Mouse (Mus musculus): ENCODE data around the gene Anp32b.

Anp32b gene

DNA sequence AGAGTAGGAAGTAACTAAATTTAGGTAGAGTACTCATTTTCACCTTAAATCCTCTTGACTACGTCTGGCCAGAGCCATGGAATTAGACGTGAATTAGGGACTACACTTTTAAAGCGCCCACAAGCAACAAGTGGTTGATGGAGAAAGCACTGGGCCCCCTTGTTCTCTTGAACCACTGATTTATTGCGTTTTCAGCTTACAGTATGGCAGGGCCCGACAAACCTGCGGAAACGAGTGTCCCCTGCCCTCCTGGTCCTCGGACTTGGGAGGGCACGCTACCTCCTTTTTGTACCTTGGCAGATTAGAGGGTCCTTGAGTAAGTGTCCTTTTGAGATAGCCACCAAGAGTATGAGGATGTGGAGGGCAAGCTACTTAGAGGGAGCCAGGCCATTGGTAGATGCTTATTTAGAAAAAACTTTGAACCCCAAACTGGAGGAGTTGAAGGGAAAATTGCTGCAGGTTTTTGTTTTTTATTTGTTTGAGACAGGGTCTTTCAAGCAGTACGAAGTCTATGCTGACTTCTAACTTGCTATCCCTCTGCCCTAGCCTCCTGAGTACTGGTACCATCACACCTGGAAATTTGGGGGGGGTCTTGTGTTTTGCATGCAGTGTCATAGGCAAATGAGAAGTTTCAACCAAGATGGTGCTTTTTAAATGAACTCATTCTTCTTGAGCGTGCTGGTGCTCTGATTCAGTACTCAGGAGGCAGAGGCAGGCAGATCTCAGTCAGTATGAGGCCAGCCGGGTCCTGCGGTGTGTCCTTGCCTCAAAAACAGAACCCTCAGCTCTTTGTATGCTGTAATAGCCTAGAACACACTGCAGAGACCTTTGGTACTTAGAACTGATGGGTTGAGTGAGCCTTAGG, 2.4 kb downstream of the Anp32b start:
- peak; percentile 10 to 17 for DNase-seq

DNA sequence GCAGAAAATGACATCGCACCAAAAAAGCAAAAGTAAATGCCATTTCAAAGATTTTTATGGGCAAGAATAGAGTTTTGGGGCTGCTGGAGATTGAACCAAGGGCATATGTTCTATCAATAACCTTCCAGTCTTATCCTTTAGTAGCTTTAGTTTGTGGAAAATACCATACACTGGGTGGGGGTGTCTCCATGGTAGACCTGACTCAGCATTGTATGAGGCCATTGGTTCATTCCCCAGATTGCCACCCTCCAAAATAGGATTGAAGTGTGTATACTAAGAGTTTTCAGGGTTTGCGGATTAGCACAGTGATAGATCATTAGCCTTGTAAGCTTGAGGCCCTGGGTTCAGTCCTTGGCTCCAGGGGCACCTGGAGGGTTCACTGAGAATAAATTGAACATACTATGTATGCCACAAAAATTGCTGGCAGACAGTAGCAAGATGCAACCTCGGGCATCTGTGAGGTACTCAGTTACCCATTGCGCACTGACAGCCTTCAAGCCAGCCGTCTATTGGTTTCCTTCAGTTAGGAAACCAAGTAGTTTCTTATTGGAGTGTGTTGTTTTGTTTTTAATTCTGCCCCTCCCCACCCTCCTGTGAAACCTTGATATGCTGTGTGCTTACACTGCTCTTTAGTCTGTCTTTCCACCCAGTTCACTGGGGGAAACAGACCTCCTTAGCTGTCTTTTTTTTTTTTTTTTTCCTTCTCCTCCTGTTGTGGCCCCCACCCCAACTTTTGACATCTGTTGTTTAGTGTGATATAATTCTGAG, 3.6 kb downstream of the Anp32b start:
- no peak for DNase-seq

DNA sequence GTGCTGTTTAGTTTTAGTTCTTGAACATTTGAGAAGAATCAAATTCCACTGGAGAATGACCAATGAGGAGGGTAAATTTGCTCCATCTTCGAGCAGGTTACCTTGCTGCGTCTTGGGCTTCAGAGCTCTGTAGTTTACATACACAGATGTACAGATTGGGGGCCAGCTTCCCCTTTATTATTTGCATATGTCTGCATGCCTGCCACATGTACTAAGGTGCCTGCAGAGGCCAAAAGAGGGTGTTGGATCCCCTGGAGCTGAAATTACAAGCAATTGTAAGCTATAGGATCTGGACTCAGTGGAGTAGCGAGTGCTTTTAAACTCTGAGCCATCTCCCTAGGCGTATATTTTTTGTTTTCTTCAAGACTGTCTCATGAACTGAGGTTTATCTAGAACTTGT, 6.1 kb downstream of the Anp32b start:
- DNase-seq, result no peak

DNA sequence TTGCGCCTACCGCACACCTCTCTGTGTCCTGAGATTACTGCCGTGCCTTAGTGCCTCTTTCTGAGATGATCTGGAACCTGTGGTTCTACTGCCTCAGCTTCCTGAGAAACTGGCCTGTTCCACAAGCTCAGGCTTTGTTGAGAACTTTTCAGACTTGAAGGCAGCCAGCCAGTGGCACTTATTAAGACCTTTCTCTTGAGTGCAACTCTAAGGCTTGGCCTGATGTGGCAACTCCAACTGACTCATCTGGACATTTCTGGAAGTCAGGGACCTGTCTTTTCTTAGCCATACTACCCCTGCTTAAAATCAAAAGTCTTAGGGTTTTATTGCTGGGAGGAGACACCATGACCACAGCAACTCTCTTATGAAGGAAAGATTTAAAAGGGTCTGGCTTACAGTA, 6.5 kb downstream of the Anp32b start:
- DNase-seq, result no peak

DNA sequence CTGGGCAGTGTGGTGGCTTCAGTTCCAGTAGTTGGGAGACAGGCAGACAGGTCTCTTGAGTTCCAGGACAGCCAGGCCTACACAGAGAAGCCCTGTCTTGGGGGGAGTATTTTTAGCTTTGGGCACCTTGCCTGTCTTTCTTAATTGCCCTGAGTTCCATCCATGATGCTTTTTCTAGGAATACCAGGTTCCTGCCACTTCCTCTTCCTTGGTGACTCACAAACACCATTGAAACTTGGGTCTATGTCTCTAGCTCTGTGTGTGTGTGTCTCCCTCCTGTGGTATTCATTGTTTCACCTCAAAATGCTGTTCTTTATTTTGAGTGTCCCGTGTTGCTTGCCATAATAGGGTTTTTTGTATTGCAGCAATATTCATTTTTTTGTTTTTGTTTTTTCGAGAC, 7.7 kb downstream of the Anp32b start:
- DNase-seq, result no peak

DNA sequence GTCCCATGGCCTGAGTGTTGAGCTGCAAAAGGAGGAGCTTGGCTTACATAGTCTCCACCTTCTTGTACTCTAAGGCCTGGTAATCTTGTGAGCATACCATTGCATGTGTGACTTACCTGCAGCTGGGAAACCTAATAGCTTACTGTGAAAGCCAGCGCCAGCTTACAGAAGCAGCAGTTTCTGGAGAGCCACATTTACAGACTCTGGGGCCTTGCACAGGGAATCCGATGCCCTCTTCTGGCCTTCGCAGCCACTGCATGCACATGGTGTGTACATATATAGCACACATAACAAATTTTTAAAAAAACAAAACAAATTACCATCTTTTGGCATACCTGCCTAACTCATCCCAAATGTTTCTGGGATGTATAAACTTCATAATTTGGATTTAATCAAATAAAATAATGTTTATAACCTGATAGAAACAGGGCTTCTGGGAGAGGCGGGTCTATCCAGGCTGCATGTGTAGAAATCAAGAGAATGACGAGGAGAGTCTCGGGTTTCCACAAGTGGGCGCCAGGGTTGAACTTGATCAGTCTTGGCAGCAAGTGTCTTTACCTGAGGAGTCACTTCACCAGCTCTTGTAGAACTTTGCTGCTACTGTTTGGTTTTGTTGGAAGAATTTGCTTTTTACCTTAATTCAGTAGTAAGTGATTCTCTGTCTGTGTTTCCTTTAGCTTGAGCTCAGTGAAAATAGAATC, 12.6 kb downstream of the Anp32b start:
- DNase-seq, result peak; percentile 72 to 74

DNA sequence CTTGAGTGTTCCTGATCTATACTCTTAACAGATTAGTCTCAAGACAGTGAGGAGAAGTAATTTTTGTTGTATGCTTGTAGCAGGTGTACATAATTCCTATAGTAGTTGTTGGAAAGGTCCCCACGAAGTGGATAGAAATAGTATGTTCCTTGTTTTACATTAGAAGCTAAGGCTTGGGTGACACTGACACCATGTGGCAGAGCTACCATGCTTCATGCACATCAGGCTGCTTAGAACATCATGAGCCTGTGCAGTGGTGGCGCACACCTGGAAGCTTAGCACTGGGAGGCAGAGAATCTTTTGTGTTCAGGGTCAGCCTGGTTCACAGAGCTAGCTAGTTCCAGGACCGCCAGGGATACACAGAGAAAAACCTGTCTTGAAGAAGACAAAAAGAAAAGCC, 15.0 kb downstream of the Anp32b start:
- no peak for DNase-seq

DNA sequence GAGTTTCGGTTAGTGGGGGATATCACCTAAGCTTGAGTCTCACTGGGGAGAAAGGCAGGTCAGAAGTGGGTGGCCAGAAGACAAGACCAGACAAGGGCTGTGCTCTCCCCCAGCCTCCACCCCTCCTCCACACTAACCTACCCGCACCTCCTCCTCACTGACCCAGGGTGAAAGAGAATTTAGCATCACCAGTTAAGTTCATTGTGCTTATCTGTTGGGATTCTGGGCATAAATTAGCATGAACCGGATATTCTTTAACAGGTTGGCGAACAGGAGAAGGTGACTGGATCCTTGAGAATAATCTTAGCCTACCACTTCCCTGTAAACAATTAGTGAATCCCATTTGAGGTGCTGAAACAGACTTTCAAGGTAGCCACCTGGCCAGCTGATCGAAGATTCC, 24.4 kb downstream of the Anp32b start:
- no peak for DNase-seq

DNA sequence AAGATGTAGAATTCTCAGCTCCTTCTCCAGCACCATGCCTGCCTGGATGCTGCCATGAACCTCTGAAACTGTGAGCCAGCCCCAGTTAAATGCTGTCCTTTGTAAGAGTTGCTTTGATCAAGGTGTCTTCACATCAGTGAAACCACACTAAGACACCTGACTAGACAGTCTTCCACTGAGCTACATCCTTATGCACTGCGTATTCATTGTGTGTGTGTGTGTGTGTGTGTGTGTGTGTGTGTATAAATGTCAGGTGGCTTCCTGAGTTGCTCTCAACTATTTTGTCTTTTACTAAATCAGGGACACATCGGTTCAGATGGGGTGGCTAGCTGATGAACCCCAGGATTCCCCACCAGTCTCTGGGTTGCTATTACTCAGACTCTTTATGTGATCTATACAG, 28.4 kb downstream of the Anp32b start:
- DNase-seq, result no peak

DNA sequence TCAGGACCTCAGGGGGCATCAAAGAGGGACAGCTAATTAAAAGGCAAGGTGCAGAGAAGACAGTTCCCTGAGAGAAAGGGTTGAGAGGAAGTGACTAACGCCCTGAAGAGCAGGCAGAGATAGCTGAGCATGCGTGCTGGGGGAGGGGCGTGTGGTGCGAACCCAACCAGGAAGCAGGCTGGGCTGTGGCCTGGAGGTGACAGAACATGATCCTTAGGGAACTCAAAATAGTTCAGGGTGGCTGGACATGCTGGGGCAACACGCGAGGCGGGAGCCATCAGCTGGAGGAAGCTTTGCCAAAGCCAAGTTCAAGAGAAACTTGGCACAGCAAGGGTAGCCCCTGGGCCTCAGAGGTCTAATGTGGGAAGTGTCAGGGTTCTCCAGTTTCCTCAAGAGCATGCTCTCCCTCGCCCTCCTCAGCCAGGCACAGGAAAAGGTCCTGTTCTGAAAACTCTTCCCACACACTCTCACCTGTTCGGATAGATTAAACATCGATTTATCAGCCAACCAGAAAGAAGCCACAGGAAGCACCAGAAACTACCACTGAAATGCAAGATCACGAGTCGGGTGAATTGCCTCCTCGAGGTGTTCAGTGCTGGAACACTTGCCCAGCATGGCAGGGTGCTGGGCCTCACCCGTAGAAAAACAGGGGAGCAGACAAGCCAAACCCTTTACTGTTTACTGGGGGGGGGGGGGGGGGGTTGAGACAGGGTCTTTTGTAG, 35.2 kb downstream of the Anp32b start:
- peak; percentile 78 to 87 for DNase-seq

DNA sequence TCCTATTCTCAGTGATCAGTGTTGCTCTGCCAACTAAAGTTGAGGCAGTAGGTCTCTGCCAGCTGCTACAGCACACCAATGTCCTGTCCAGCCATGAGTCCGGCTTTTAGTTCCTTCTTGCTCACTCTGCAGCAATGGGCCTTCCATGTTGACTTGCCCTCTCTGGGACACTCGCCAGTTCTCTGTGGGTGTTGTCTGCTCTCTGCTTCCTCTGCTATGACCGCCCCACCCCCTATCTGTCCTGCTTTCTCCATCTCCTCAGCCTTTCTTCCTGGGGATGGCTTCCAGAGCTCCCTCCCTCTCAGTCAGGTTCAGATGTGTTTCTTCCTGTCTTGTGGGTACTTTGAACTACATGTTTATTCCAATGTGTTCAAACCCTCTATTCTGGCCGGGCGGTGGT, 36.6 kb downstream of the Anp32b start:
- DNase-seq, result peak; percentile 55 to 63

DNA sequence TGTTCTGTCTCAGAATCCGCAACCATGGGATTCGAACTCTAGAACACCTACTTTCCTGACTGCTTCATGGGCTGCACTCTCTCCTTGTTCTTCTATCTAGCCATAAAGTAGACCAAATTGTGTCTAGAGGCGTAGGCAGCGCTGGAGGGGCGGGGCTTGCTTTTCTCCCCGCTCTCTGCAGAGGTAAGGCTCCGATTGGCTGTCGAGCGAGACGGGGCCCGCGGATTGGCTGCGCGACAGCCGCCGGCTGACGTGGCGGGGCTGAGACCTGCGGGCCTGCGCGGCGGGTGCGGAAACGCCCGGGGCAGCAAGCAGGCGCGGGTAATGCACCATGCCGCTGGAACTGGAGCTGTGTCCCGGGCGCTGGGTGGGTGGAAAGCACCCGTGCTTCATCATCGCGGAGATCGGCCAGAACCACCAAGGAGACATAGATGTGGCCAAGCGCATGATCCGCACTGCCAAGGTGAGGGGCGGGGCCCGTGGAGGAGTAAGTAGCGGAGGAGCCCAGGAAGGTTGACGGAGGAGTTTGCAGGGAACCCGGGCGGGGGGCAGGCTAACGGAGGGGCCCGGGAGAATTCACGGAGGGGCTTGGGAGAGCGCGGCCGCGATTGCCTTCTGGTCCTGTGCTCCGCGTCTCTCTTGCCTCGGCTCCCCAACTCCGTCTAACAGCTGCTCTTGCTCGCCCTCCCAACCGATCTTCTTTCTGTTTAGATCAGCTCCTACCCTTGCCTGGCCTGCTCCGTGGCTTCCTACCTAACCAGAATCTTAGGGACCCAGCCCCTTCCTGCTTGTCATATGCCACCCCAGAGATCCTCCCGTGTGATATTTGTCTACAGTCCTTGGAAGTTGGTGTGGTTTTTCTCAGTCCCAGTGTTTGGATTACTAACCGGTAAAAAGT, 38.6 kb downstream of the Anp32b start, which contains the start of gene Nans:
Gene Nans, plus strand, starts transcription at position 221 of the 898 bp plus-strand sequence.
- DNase-seq, result peak; percentile 97 to 98

DNA sequence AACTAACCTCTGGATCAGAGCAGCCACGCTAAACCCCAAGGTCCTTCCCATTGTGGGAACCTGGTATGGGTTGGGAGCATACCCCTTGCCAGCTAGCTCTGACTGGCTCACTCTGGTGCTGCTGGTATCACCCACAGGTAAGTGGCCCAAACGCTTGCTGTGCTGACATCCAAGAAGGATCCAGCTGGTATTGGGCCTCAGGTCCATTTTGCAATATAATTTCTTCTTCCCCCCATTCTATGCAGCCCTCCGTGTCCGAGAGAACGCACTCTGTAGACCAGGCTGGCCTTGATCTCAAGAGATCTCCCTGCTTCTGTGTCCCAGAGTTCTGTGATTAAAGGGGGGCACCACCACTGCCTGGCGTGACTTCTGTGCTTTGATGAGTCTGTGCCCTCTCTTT, 42.4 kb downstream of the Anp32b start:
- DNase-seq, result no peak

DNA sequence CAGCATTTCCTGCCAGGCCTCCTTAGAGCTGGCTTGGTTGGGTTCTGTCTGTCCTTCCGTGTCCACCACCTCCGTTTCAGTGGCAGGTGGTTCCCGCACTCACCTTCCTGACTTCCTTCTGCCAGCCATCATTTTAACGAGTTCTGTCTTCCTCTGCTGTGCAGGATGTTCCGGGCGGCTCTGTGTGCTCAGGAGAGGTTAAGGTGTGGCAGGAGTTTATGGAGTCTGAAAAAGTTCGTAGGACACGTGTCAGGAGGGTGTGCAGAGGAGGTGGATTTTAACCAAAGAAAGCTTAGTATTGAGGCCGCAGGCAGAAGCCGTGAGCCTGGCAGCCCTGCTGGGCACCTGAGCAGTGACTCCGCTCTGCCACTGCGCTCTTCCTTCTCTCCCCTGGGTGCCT, 44.8 kb downstream of the Anp32b start:
- no peak for DNase-seq

DNA sequence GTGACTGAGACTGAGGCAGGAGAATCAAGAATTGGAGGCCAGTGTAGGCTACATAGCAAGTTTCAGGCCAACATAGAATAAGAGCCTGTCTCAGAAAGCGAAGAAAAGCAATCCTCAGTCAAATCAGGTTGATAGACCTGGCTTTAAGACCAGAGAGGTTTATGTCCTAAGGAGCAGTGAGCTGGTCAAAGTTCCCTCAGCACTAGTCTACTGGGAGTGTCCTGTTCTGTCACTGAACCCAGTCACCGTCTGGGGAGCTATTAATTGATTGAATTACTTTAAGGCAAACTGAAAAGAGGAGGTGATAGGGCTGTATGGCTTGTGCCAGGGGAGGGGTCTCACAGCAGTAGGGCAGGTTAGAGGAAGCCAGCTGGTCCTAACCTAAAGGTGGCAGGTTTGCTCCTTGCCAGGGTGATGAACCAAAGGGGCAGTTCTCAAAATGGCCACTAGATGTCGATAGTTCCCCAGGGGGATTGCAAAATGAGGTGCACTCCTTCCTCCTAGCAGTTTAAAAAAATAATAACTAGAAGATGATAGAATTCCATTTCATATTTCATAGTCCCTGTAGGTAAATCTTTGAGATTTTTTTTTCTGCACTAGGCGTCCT, 46.7 kb downstream of the Anp32b start:
- peak; percentile 75 to 77 for DNase-seq

DNA sequence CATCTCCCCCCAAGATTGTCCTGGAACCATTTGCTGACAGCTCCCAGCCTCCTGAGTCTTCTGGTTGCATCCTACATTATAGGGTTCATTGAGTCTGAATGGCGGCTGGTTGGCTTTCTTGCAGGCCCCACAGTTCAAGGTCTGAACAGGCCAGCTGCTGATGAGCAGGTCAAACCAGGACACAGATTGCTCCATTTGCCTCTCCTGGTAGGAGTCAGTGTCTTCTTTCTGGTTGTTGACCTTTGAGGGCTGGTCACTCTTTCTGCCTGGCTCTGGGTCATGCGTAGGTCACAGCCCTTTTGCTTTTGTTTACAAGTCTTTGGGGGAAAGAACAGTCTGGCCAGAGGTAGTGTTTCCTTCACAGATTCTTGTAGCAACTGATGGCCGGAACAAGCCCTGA, 47.8 kb downstream of the Anp32b start:
- DNase-seq, result no peak

DNA sequence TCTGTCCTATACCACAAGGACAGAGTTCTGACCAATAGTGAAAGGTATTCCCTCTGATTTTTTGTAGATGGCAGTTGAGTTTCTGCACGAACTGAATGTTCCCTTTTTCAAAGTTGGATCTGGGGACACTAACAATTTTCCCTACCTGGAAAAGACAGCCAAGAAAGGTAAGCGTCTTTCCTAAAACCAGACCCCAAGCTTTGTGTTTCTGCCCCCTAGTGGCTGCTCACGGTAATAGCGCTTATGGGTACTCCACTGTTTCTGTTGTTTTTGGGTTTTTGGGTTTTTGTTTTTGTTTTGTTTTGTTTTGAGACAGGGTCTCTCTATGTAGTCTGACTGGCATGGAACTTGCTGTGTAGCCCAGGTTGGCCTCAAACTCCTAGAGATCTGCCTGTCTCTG, 48.3 kb downstream of the Anp32b start:
- peak; percentile 65 to 72 for DNase-seq

DNA sequence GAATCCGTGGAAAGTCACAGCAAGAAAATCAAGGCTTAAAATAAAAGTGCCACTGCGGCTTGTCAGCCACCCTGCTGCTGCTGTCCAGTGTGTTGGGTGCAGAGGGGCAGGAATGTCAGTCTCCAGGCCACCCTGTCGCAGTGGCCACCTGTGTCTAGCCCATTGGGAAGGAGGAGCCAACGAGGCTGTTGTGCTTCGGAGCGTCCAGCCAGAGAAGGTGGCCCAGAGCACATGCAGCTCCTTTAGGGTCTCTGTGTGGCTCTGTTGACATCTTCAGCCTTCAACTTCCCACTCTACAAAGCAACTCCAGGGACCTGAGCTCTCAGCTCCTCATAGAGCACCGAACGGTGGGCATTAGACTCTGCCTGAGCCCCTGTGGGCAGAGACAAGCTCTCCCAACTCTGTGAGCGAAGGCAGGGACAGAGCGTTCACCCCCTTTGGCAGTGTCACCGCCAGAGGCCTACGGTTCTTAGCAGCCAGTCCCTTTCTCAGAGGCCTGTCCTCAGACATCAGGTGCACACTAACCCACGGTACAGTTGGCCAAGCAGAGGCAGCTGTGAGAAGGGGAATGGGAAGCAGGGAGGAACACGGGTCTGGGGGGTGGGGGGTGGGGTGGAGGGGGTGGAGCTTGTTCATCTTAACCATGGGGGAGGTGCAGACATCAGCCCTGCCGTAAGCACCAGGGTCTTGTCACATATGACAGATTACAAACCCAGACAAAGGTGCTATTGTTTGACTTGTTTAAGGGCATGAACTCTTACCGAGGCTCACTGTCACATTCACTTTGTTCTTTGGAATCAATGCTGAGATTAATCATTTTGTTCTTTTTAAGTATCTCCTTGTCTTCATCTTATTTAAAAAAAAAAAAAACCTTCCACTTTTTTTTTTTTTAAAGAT, 52.2 kb downstream of the Anp32b start:
- no peak for DNase-seq

DNA sequence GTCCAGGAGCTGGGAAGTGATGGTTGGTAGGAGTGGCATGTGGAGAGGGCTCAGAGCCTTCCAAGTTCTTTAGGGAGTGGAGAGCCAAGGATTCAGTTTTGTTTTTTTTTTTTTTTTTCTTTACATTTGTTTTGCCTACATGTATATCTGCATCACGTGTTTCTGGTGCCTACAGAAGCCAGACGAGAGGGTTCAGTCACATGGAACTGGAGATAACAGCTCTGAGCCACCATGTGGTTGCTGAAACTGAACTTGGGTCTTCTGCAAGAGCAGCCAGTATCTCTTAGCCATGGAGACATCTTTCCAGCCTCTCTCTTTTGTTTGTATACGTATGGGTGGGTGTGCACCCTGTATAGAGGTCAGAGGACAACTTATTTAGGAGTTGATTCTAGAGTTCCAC, 53.2 kb downstream of the Anp32b start:
- no peak for DNase-seq

All from kidney, postnatal 4 days (tissue).